Mouse (Mus musculus) hindbrain, embryonic 12.5 days (tissue): ENCODE results near the gene Klf13. TPM values are rescaled to one million over a fixed set of nuclear protein-coding genes. Genes with fewer than 3 reads are reported as not detected.

Experiments
- ATAC-seq: fragments of 200-750 bp; cut with Nextera tagmentation; 2 replicates; pipeline ENCODE4 v1.8.0; 2017; ENCODE audit warnings: moderate TSS enrichment; ENCODE audit not compliant: low FRiP score
- H3K27ac ChIP-seq: fragments of 300-500 bp; sonication (generic); 2 replicates; pipeline ENCODE4 v1.5.1; 2016; ENCODE audit warnings: mild to moderate bottlenecking
- H3K27me3 ChIP-seq: fragments of 300-500 bp; sonication (generic); 2 replicates; pipeline ENCODE4 v1.6.1; 2016; ENCODE audit warnings: mild to moderate bottlenecking
- H3K36me3 ChIP-seq: fragments of 300-500 bp; sonication (generic); 2 replicates; pipeline ENCODE4 v1.6.1; 2016; ENCODE audit warnings: mild to moderate bottlenecking
- H3K4me1 ChIP-seq: fragments of 300-500 bp; sonication (generic); 2 replicates; pipeline ENCODE4 v1.6.1; 2016
- H3K4me2 ChIP-seq: fragments of 300-500 bp; sonication (generic); replicated peaks from 2 replicates; pipeline ENCODE4 v1.6.1; 2016; ENCODE audit warnings: mild to moderate bottlenecking
- H3K4me3 ChIP-seq: fragments of 300-500 bp; sonication (generic); 2 replicates; pipeline ENCODE4 v1.5.1; 2016; ENCODE audit warnings: mild to moderate bottlenecking
- H3K9ac ChIP-seq: fragments of 300-500 bp; sonication (generic); 2 replicates; pipeline ENCODE4 v1.6.1; 2016; ENCODE audit warnings: mild to moderate bottlenecking, moderate library complexity
- H3K9me3 ChIP-seq: fragments of 300-500 bp; sonication (generic); replicated peaks from 2 replicates; pipeline ENCODE4 v1.6.1; 2016; ENCODE audit warnings: mild to moderate bottlenecking
- WGBS: fragments of 180-500 bp; shearing (Covaris S2); methylation state at CpG from one replicate; pipeline ENCODE4 v1.1.7; 2016; 5-methylcytosine and 5-hydroxymethylcytosine counted together
- polyA plus RNA-seq: library from polyadenylated mRNA; unstranded; fragments of >200 nt; fragmentation: Nextera tagmentation; extraction: Ambion mirVana; gene quantifications from 2 replicates; pipeline ENCODE4 v1.2.1, GENCODE M21; 2016

Gene Klf13
- polyA plus RNA-seq, 1 experiment from 2014 or later: 30.1 TPM

GRCm38 (mm10) chr7:63930766-63931165 is 7.9 kb downstream of the Klf13 start:
- Histone ChIP-seq H3K4me2 (no peak overlapping the region), H3K4me3 (no peak overlapping the region), H3K27ac (no peak overlapping the region), H3K9ac (no peak overlapping the region), H3K27me3 (no peaks in the 10 kb centered on the region), H3K36me3 (no peaks in the 10 kb centered on the region), H3K4me1 (peaks cover 24% of the 10 kb centered on the region), H3K9me3 (no peaks in the 10 kb centered on the region)
- WGBS: 89% methylated on average over 5 of the region's 5 CpGs
- ATAC-seq: no peak

GRCm38 (mm10) chr7:63930132-63930531 is 8.6 kb downstream of the Klf13 start:
- peaks cover 24% of the 10 kb centered on the region for H3K4me1 ChIP-seq
- no peak overlapping the region for H3K9ac ChIP-seq
- ATAC-seq: no peak
- no peaks in the 10 kb centered on the region for H3K9me3 ChIP-seq
- H3K4me3 ChIP-seq: no peak overlapping the region
- no peak overlapping the region for H3K4me2 ChIP-seq
- WGBS: 96% methylated on average over 3 of the region's 3 CpGs
- H3K36me3 ChIP-seq: no peaks in the 10 kb centered on the region
- H3K27me3 ChIP-seq: no peaks in the 10 kb centered on the region
- no peak overlapping the region for H3K27ac ChIP-seq

- Histone ChIP-seq H3K9ac (no peak overlapping the region), H3K27me3 (no peaks in the 10 kb centered on the region), H3K36me3 (no peaks in the 10 kb centered on the region), H3K9me3 (no peaks in the 10 kb centered on the region), H3K4me3 (no peak overlapping the region), H3K4me1 (peaks cover 23% of the 10 kb centered on the region), H3K27ac (no peak overlapping the region), H3K4me2 (no peak overlapping the region)
- ATAC-seq: no peak
- WGBS: 84% methylated on average over 4 of the region's 4 CpGs
Measured at GRCm38 (mm10) chr7:63929080-63929479, 9.6 kb downstream of the Klf13 start.

- Histone ChIP-seq H3K27me3 (no peaks in the 10 kb centered on the region), H3K4me3 (no peak overlapping the region), H3K4me1 (peaks cover 31% of the 10 kb centered on the region), H3K36me3 (no peaks in the 10 kb centered on the region), H3K9me3 (no peaks in the 10 kb centered on the region), H3K27ac (no peak overlapping the region), H3K4me2 (no peak overlapping the region), H3K9ac (no peak overlapping the region)
- no peak for ATAC-seq
- WGBS: 93% methylated on average over 6 of the region's 6 CpGs
Measured at GRCm38 (mm10) chr7:63927121-63927520, 11.6 kb downstream of the Klf13 start.

GRCm38 (mm10) chr7:63926492-63926891 is 12.2 kb downstream of the Klf13 start:
- H3K27me3 ChIP-seq: no peaks in the 10 kb centered on the region
- H3K4me1 ChIP-seq: peaks cover 35% of the 10 kb centered on the region
- ATAC-seq: no peak
- H3K9me3 ChIP-seq: no peaks in the 10 kb centered on the region
- H3K36me3 ChIP-seq: no peaks in the 10 kb centered on the region
- H3K27ac ChIP-seq: no peak overlapping the region
- H3K4me3 ChIP-seq: no peak overlapping the region
- no peak overlapping the region for H3K9ac ChIP-seq
- no peak overlapping the region for H3K4me2 ChIP-seq
- WGBS: 89% methylated on average over 3 of the region's 3 CpGs

GRCm38 (mm10) chr7:63925413-63926360 is 13.0 kb downstream of the Klf13 start:
- no peak overlapping the region for H3K4me2 ChIP-seq
- peak; percentile 26; the same call in 1 of the 2 replicates for ATAC-seq
- H3K27ac ChIP-seq: peak overlapping the region; percentile 30; the same call in 1 of the 2 replicates
- H3K9me3 ChIP-seq: no peaks in the 10 kb centered on the region
- no peaks in the 10 kb centered on the region for H3K36me3 ChIP-seq
- H3K4me3 ChIP-seq: no peak overlapping the region
- 77% methylated on average over 14 of the region's 14 CpGs for WGBS
- H3K4me1 ChIP-seq: peaks cover 35% of the 10 kb centered on the region
- H3K27me3 ChIP-seq: no peaks in the 10 kb centered on the region
- no peak overlapping the region for H3K9ac ChIP-seq

- H3K36me3 ChIP-seq: no peaks in the 10 kb centered on the region
- H3K27me3 ChIP-seq: no peaks in the 10 kb centered on the region
- no peak overlapping the region for H3K4me2 ChIP-seq
- H3K27ac ChIP-seq: 0 out of 2 replicates have a peak overlapping the region, but pooled peaks have one; percentile 35
- H3K4me1 ChIP-seq: peaks cover 35% of the 10 kb centered on the region
- whole genome bisulfite sequencing: 78% methylated on average over 6 of the region's 6 CpGs
- no peak overlapping the region for H3K4me3 ChIP-seq
- H3K9ac ChIP-seq: no peak overlapping the region
- ATAC-seq: no peak
- no peaks in the 10 kb centered on the region for H3K9me3 ChIP-seq
Measured at GRCm38 (mm10) chr7:63924747-63925412, 13.8 kb downstream of the Klf13 start.

- Histone ChIP-seq H3K4me3 (no peak overlapping the region), H3K36me3 (no peaks in the 10 kb centered on the region), H3K4me1 (peaks cover 33% of the 10 kb centered on the region), H3K9me3 (no peaks in the 10 kb centered on the region), H3K27ac (0 out of 2 replicates have a peak overlapping the region, but pooled peaks have one; percentile 35), H3K4me2 (no peak overlapping the region), H3K27me3 (no peaks in the 10 kb centered on the region), H3K9ac (no peak overlapping the region)
- no peak for ATAC-seq
- 81% methylated on average over 1 of the region's 1 CpGs for WGBS
Measured at GRCm38 (mm10) chr7:63924151-63924550, 14.6 kb downstream of the Klf13 start.

- Histone ChIP-seq H3K27ac (no peak overlapping the region), H3K9me3 (no peaks in the 10 kb centered on the region), H3K27me3 (no peaks in the 10 kb centered on the region), H3K36me3 (no peaks in the 10 kb centered on the region), H3K9ac (no peak overlapping the region), H3K4me2 (no peak overlapping the region), H3K4me3 (no peak overlapping the region), H3K4me1 (peaks cover 33% of the 10 kb centered on the region)
- 78% methylated on average over 1 of the region's 1 CpGs for WGBS
- ATAC-seq: no peak
Measured at GRCm38 (mm10) chr7:63922975-63923374, 15.7 kb downstream of the Klf13 start.

GRCm38 (mm10) chr7:63922571-63922970 is 16.1 kb downstream of the Klf13 start:
- no peak for ATAC-seq
- H3K27ac ChIP-seq: no peak overlapping the region
- H3K27me3 ChIP-seq: no peaks in the 10 kb centered on the region
- no peak overlapping the region for H3K4me2 ChIP-seq
- H3K9me3 ChIP-seq: no peaks in the 10 kb centered on the region
- no peaks in the 10 kb centered on the region for H3K36me3 ChIP-seq
- peaks cover 33% of the 10 kb centered on the region for H3K4me1 ChIP-seq
- H3K9ac ChIP-seq: no peak overlapping the region
- 73% methylated on average over 2 of the region's 2 CpGs for whole genome bisulfite sequencing
- no peak overlapping the region for H3K4me3 ChIP-seq

- H3K36me3 ChIP-seq: no peaks in the 10 kb centered on the region
Measured at GRCm38 (mm10) chr7:63921909-63922562, 16.7 kb downstream of the Klf13 start.

More at GRCm38 (mm10) chr7:63921909-63922562, 16.7 kb downstream of the Klf13 start:
- Histone ChIP-seq H3K4me1 (peaks cover 33% of the 10 kb centered on the region), H3K9me3 (no peaks in the 10 kb centered on the region), H3K4me3 (no peak overlapping the region), H3K27me3 (no peaks in the 10 kb centered on the region), H3K9ac (no peak overlapping the region), H3K27ac (no peak overlapping the region), H3K4me2 (no peak overlapping the region)
- 72% methylated on average over 8 of the region's 8 CpGs for WGBS
- no peak for ATAC-seq
